Mouse (Mus musculus) ES-E14 (cell line): Measurements from ENCODE around the gene Itpr1. TPM values are rescaled to one million over a fixed set of nuclear protein-coding genes. Genes with fewer than 3 reads are reported as not detected.

Experiments used
- DNase-seq: peaks from one replicate; pipeline ENCODE4 v3.0.0-alpha.2; 2013; ENCODE audit warnings: low read depth, low spot score
- H3K27ac ChIP-seq: 2 replicates; pipeline ENCODE4 v1.5.1; 2012; ENCODE audit warnings: low read depth, mild to moderate bottlenecking, low read length, moderate library complexity, mixed read lengths; ENCODE audit not compliant: poor library complexity, insufficient read depth, severe bottlenecking
- H3K36me3 ChIP-seq: 2 replicates; pipeline ENCODE4 v1.6.1; 2012; ENCODE audit warnings: mild to moderate bottlenecking, low read length, moderate library complexity, mixed read lengths; ENCODE audit not compliant: control insufficient read depth, poor library complexity, insufficient read depth, severe bottlenecking
- H3K4me1 ChIP-seq, 2 experiments: fragments of 150-350 bp in 1 of 2; sonication (generic) in 1 of 2; 2 replicates each; pipeline ENCODE4 v1.6.1; 2012; ENCODE audit warnings: low read length in 2 of 2, mild to moderate bottlenecking in 1 of 2, mixed read lengths in 1 of 2; ENCODE audit not compliant: control insufficient read depth in 2 of 2, insufficient read depth in 2 of 2, poor library complexity in 1 of 2
- H3K4me3 ChIP-seq, 2 experiments: fragments of 150-350 bp in 1 of 2; sonication (generic) in 1 of 2; 2 replicates each; pipeline ENCODE4 v1.5.1; 2012; ENCODE audit warnings: low read length in 2 of 2, low read depth in 1 of 2, mild to moderate bottlenecking in 1 of 2, mixed read lengths in 1 of 2; ENCODE audit not compliant: insufficient read depth in 1 of 2, poor library complexity in 1 of 2, severe bottlenecking in 1 of 2
- H3K9ac ChIP-seq: 2 replicates; pipeline ENCODE4 v1.6.1; 2012; ENCODE audit warnings: low read depth, mild to moderate bottlenecking, low read length, mixed read lengths; ENCODE audit not compliant: poor library complexity, insufficient read depth, severe bottlenecking
- H3K9me3 ChIP-seq: fragments of 150-350 bp; sonication (generic); 2 replicates; pipeline ENCODE4 v1.6.1; 2012; ENCODE audit warnings: low read depth, mild to moderate bottlenecking, low read length; ENCODE audit not compliant: control insufficient read depth, insufficient read depth
- CHD2 ChIP-seq: IDR thresholded peaks from 2 replicates; pipeline ENCODE4 v1.6.1; 2014; ENCODE audit warnings: mild to moderate bottlenecking, low read depth, low read length, inconsistent platforms
- HCFC1 ChIP-seq: IDR thresholded peaks from 2 replicates; pipeline ENCODE4 v1.6.1; 2012; ENCODE audit warnings: low read length, inconsistent platforms, borderline replicate concordance; ENCODE audit not compliant: insufficient read depth
- MAFK ChIP-seq: IDR thresholded peaks from 2 replicates; pipeline ENCODE4 v1.6.1; 2014; ENCODE audit warnings: mild to moderate bottlenecking, low read depth, low read length, inconsistent platforms; ENCODE audit not compliant: insufficient read depth
- ZC3H11A ChIP-seq: IDR thresholded peaks from 2 replicates; pipeline ENCODE4 v1.6.1; 2012; ENCODE audit warnings: low read depth, mild to moderate bottlenecking, inconsistent platforms, low read length, borderline replicate concordance
- ZNF384 ChIP-seq: IDR thresholded peaks from 2 replicates; pipeline ENCODE4 v1.6.1; 2012; ENCODE audit warnings: low read depth, low read length, inconsistent platforms
- in situ Hi-C, 2 experiments: fragments of 600-800 bp; cut with MboI; formaldehyde crosslinking; loops; one replicate each; pipeline ENCODE4 v1.15.1; 2025; ENCODE audit warnings: low sequenced_read_pairs in 2 of 2, inconsistent platforms in 1 of 2; ENCODE audit not compliant: unreplicated experiment in 2 of 2
- total RNA-seq: library from RNA; depleted of rRNA; stranded (reverse); fragments of 300-350 nt; gene quantifications from 2 replicates; pipeline ENCODE4 v1.2.3, GENCODE M21; 2012

The Itpr1 gene
- total RNA-seq, 1 experiment = 52.8 TPM

GRCm38 (mm10) chr6:108486212-108486992, 273.5 kb downstream of the Itpr1 start:
- no peak for DNase-seq
- H3K9me3 ChIP-seq = no peaks in the 10 kb centered on the region
- peaks cover 0 to 2% of the 10 kb centered on the region in 2 experiments; a peak in 1 of 4 replicates for H3K4me1 ChIP-seq
- no peak overlapping the region for H3K9ac ChIP-seq
- no peak for TF ChIP-seq ZC3H11A
- no peak for TF ChIP-seq ZNF384
- no peak for TF ChIP-seq MAFK
- no peak for TF ChIP-seq HCFC1
- TF ChIP-seq CHD2 = no peak
- H3K4me3 ChIP-seq = no peak overlapping the region
- H3K36me3 ChIP-seq = peaks cover 8% of the 10 kb centered on the region; the same call in 1 of the 2 replicates
- in situ Hi-C loops = no loop called here
- H3K27ac ChIP-seq = no peak overlapping the region

DNA sequence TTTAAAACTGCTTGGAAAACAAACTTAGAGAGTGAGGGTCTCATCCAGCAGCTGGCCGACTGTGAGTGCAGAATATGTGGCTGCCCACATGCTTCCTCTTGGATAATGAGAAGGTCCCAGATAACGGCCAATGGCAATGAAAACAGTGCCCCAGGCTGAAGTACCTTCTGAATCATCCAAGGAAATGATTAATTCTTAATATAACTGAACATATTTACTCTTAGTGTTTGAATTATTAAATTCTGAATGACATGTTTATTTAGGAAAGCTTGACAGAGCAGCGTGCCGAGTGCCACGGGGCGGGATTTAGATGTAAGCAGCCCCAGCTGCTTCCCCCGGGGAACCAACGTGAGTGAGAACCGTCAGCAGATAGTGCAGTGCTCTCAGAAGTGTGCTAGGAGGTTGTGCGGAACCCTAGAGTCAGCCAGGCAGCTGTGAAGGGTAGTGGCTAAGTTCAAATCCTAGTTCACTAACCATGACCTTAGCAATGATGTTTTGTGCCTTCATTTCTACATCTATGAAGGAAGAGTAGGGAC, 274.5 kb downstream of the Itpr1 start:
- H3K4me1 ChIP-seq = peaks cover 0 to 2% of the 10 kb centered on the region in 2 experiments; a peak in 1 of 4 replicates
- no peak overlapping the region for H3K4me3 ChIP-seq
- DNase-seq = no peak
- no peak overlapping the region for H3K9ac ChIP-seq
- in situ Hi-C loops = no loop called here
- peaks cover 8% of the 10 kb centered on the region; the same call in 1 of the 2 replicates for H3K36me3 ChIP-seq
- H3K27ac ChIP-seq = no peak overlapping the region
- TF ChIP-seq ZC3H11A = no peak
- no peak for TF ChIP-seq MAFK
- TF ChIP-seq HCFC1 = no peak
- no peak for TF ChIP-seq ZNF384
- no peak for TF ChIP-seq CHD2
- H3K9me3 ChIP-seq = no peaks in the 10 kb centered on the region

- in situ Hi-C loops = no loop called here
Measured at GRCm38 (mm10) chr6:108488250-108488649, 275.4 kb downstream of the Itpr1 start.

GRCm38 (mm10) chr6:108491969-108492368, 279.1 kb downstream of the Itpr1 start:
- H3K9ac ChIP-seq = no peak overlapping the region
- H3K27ac ChIP-seq = no peak overlapping the region
- in situ Hi-C loops = no loop called here
- H3K4me3 ChIP-seq = no peak overlapping the region
- no peaks in the 10 kb centered on the region for H3K9me3 ChIP-seq
- H3K36me3 ChIP-seq = peaks cover 11% of the 10 kb centered on the region; the same call in 1 of the 2 replicates
- no peak for DNase-seq
- TF ChIP-seq MAFK = no peak
- TF ChIP-seq CHD2 = no peak
- no peak for TF ChIP-seq ZC3H11A
- no peak for TF ChIP-seq ZNF384
- no peak for TF ChIP-seq HCFC1
- H3K4me1 ChIP-seq = peaks cover 0 to 2% of the 10 kb centered on the region in 2 experiments; a peak in 1 of 4 replicates

More at GRCm38 (mm10) chr6:108488250-108488649, 275.4 kb downstream of the Itpr1 start:
- TF ChIP-seq ZC3H11A (no peak), HCFC1 (no peak), ZNF384 (no peak), MAFK (no peak), CHD2 (no peak)
- no peak for DNase-seq
- Histone ChIP-seq H3K9me3 (no peaks in the 10 kb centered on the region), H3K4me3 (no peak overlapping the region), H3K9ac (no peak overlapping the region), H3K36me3 (peaks cover 8% of the 10 kb centered on the region; the same call in 1 of the 2 replicates), H3K27ac (no peak overlapping the region), H3K4me1 (peaks cover 0 to 2% of the 10 kb centered on the region in 2 experiments; a peak in 1 of 4 replicates)
